Mouse (Mus musculus): ENCODE data around the gene Gm20388. TPM values are rescaled to one million over a fixed set of nuclear protein-coding genes. Genes with fewer than 3 reads are reported as not detected.

Gene Gm20388
- polyA plus RNA-seq, 1 experiment from 2014 or later, result 8.3 TPM

DNA sequence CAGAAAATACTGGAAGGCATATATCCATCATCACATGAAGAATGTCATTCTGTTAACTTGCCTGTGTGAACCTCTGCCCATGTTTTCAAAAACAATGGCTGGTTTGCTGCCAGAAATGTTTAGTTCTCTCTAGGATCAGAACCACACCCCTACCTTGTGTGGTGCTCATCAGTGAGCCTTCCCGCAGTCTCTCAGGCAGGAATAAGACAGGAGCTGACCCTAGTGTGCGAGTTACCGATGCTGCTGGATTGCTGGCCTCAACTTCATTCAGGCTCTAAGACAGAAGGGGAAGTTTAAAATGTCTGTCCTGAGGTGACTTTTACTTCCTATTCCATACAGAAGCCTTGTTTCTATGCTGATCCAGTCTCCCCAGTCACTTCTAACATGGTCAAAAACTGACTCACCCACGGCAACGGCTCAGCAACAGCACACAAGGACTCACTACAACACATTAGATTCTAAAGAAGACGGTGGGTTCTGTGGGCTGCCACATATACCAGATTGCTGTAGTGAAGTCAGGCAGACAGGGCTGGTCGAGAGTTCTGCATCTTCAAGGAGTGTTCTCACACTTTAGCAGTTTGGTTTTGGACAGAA, 3018.1 kb downstream of the Gm20388 start:
- H3K27me3 ChIP-seq (replicated peaks; ENCODE audit: control insufficient read depth, insufficient read depth, low read length), result no peaks in the 10 kb centered on the region
- ATAC-seq (replicated peaks; ENCODE audit: low FRiP score, low TSS enrichment, low read depth), result no peak

GRCm38 (mm10) chr8:122931834-122932560, 3021.4 kb downstream of the Gm20388 start:
- ATAC-seq (replicated peaks; ENCODE audit: low FRiP score, low TSS enrichment, low read depth), result no peak
- Histone ChIP-seq H3K36me3 (ENCODE audit: control insufficient read depth, insufficient read depth, low read length) (no peaks in the 10 kb centered on the region), H3K27me3 (replicated peaks; ENCODE audit: control insufficient read depth, insufficient read depth, low read length) (no peaks in the 10 kb centered on the region), H3K4me3 (ENCODE audit: low read depth, low read length) (no peak overlapping the region), H3K9me3 (ENCODE audit: control insufficient read depth, low read length) (no peaks in the 10 kb centered on the region), H3K4me1 (replicated peaks; ENCODE audit: control insufficient read depth, insufficient read depth, low read length) (peaks cover 12% of the 10 kb centered on the region), H3K9ac (ENCODE audit: low read length) (no peak overlapping the region), H3K27ac (ENCODE audit: low read depth) (no peak overlapping the region), H3K4me2 (ENCODE audit: low read length) (no peak overlapping the region)
- DNase-seq (ENCODE audit: low spot score), result no peak
- WGBS, result 72% methylated on average over 3 of the region's 3 CpGs

More for the DNA sequence above, 3018.1 kb downstream of the Gm20388 start:
- H3K9ac ChIP-seq (ENCODE audit: low read length), result no peak overlapping the region
- 80% methylated on average over 7 of the region's 7 CpGs for WGBS
- no peak overlapping the region for H3K4me3 ChIP-seq (ENCODE audit: low read depth, low read length)
- H3K4me1 ChIP-seq (replicated peaks; ENCODE audit: control insufficient read depth, insufficient read depth, low read length), result peaks cover 16% of the 10 kb centered on the region
- H3K9me3 ChIP-seq (ENCODE audit: control insufficient read depth, low read length), result no peaks in the 10 kb centered on the region
- H3K4me2 ChIP-seq (ENCODE audit: low read length), result no peak overlapping the region
- no peak overlapping the region for H3K27ac ChIP-seq (ENCODE audit: low read depth)
- no peaks in the 10 kb centered on the region for H3K36me3 ChIP-seq (ENCODE audit: control insufficient read depth, insufficient read depth, low read length)
- no peak for DNase-seq (ENCODE audit: low spot score)

DNA sequence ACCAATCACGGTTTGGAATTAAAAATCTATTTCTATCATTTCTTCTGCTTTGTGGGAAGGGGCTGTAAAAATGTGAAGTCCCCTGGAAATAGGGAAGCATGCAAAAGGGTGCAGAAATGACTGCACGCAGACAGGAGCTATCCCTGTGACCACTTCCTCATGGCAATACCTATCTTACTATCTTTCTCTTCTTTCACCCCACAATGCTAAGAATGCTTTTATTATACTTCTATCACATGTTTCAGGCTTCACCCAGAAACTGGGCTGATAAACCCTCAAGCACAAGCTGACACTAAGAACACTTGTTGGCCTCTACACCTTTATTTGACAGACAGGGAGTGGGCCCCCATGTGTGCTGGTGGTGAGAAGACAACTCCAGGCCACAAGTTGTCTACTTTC, 3021.9 kb downstream of the Gm20388 start:
- WGBS, result 76% methylated on average over 2 of the region's 2 CpGs
- no peaks in the 10 kb centered on the region for H3K27me3 ChIP-seq (replicated peaks; ENCODE audit: control insufficient read depth, insufficient read depth, low read length)
- H3K9me3 ChIP-seq (ENCODE audit: control insufficient read depth, low read length), result no peaks in the 10 kb centered on the region

DNA sequence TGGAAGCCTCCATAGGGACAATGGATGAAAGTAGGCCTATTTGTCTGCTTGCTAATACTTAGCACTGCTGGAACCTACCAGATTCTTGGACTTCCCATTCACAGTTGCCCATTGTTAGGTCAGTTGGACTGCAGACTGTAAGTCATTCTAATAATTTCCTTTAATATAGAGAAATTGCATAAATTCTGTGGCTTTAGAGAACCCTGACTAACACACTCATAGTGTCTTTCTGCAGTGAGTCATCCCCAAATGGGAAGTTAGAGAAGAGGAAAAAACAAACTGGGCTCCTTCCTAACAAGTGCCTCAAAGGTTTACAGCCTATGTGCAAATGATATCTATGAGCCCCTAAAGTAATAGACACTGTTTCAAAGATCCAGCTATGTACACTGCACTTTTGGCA, 3023.3 kb downstream of the Gm20388 start:
- no peak for DNase-seq (ENCODE audit: low spot score)
- H3K27ac ChIP-seq (ENCODE audit: low read depth), result no peak overlapping the region
- no peak overlapping the region for H3K4me3 ChIP-seq (ENCODE audit: low read depth, low read length)
- no peak for ATAC-seq (replicated peaks; ENCODE audit: low FRiP score, low TSS enrichment, low read depth)
- no peaks in the 10 kb centered on the region for H3K27me3 ChIP-seq (replicated peaks; ENCODE audit: control insufficient read depth, insufficient read depth, low read length)
- H3K36me3 ChIP-seq (ENCODE audit: control insufficient read depth, insufficient read depth, low read length), result no peaks in the 10 kb centered on the region
- no peaks in the 10 kb centered on the region for H3K9me3 ChIP-seq (ENCODE audit: control insufficient read depth, low read length)
- no peak overlapping the region for H3K9ac ChIP-seq (ENCODE audit: low read length)
- no peak overlapping the region for H3K4me2 ChIP-seq (ENCODE audit: low read length)
- H3K4me1 ChIP-seq (replicated peaks; ENCODE audit: control insufficient read depth, insufficient read depth, low read length), result peaks cover 23% of the 10 kb centered on the region

More for the DNA sequence above, 3021.9 kb downstream of the Gm20388 start:
- no peak for DNase-seq (ENCODE audit: low spot score)
- Histone ChIP-seq H3K4me2 (ENCODE audit: low read length) (no peak overlapping the region), H3K4me1 (replicated peaks; ENCODE audit: control insufficient read depth, insufficient read depth, low read length) (peaks cover 15% of the 10 kb centered on the region), H3K36me3 (ENCODE audit: control insufficient read depth, insufficient read depth, low read length) (no peaks in the 10 kb centered on the region), H3K27ac (ENCODE audit: low read depth) (no peak overlapping the region), H3K9ac (ENCODE audit: low read length) (no peak overlapping the region), H3K4me3 (ENCODE audit: low read depth, low read length) (no peak overlapping the region)
- ATAC-seq (replicated peaks; ENCODE audit: low FRiP score, low TSS enrichment, low read depth), result no peak

DNA sequence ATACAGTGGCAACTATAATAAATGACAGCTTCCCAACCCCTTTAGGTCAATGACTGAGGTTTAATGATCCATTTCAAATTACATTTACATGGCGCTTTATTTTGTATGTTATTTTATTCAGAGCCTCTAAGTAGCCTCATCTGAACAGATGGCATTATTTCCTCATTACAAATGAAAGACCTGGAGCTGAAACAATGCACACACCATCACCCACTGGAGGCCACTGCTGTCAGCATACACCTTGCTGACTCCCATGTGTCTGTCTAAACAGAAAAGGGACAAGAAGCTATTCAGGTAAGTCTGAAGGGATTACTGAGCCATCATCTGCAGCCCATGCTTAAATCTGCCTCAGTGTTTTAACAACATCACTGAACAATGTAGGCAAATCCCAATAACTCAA, 3024.5 kb downstream of the Gm20388 start:
- DNase-seq (ENCODE audit: low spot score) (no peak), ATAC-seq (replicated peaks; ENCODE audit: low FRiP score, low TSS enrichment, low read depth) (no peak)
- 86% methylated on average over 1 of the region's 1 CpGs for WGBS
- Histone ChIP-seq H3K9me3 (ENCODE audit: control insufficient read depth, low read length) (no peaks in the 10 kb centered on the region), H3K36me3 (ENCODE audit: control insufficient read depth, insufficient read depth, low read length) (no peaks in the 10 kb centered on the region), H3K27ac (ENCODE audit: low read depth) (no peak overlapping the region), H3K27me3 (replicated peaks; ENCODE audit: control insufficient read depth, insufficient read depth, low read length) (no peaks in the 10 kb centered on the region), H3K4me1 (replicated peaks; ENCODE audit: control insufficient read depth, insufficient read depth, low read length) (peaks cover 27% of the 10 kb centered on the region), H3K4me2 (ENCODE audit: low read length) (no peak overlapping the region), H3K4me3 (ENCODE audit: low read depth, low read length) (no peak overlapping the region), H3K9ac (ENCODE audit: low read length) (no peak overlapping the region)

DNA sequence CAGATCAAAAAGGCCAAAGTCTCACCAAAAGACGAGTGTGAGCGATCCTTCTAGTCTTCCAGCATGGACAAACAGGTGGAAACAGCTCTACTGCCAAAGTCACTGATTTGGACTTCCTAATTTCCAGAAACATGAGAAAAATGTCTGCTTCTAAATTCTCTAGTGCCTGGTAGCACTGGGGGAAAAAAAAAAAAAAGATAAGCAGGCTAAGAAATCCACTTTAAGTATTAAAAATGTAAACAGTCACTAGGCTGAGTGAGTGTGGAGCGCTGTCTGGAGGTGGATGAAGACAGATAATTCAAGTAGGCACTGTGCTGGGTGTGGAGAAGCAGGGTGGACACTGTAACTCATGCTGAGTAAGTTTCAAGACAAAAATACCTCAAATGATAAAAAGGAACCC, 3025.3 kb downstream of the Gm20388 start:
- DNase-seq (ENCODE audit: low spot score), result no peak
- no peak overlapping the region for H3K9ac ChIP-seq (ENCODE audit: low read length)
- 57% methylated on average over 3 of the region's 3 CpGs for WGBS
- no peaks in the 10 kb centered on the region for H3K36me3 ChIP-seq (ENCODE audit: control insufficient read depth, insufficient read depth, low read length)
- no peak for ATAC-seq (replicated peaks; ENCODE audit: low FRiP score, low TSS enrichment, low read depth)
- H3K27me3 ChIP-seq (replicated peaks; ENCODE audit: control insufficient read depth, insufficient read depth, low read length), result no peaks in the 10 kb centered on the region
- H3K9me3 ChIP-seq (ENCODE audit: control insufficient read depth, low read length), result no peaks in the 10 kb centered on the region
- H3K4me1 ChIP-seq (replicated peaks; ENCODE audit: control insufficient read depth, insufficient read depth, low read length), result peaks cover 27% of the 10 kb centered on the region
- no peak overlapping the region for H3K4me2 ChIP-seq (ENCODE audit: low read length)
- H3K4me3 ChIP-seq (ENCODE audit: low read depth, low read length), result no peak overlapping the region
- no peak overlapping the region for H3K27ac ChIP-seq (ENCODE audit: low read depth)

- H3K27ac ChIP-seq (ENCODE audit: low read depth), result no peak overlapping the region
- H3K36me3 ChIP-seq (ENCODE audit: control insufficient read depth, insufficient read depth, low read length), result 0 out of 2 replicates have a peak, but pooled peaks cover 4% of the 10 kb centered on the region
- H3K4me2 ChIP-seq (ENCODE audit: low read length), result no peak overlapping the region
- ATAC-seq (replicated peaks; ENCODE audit: low FRiP score, low TSS enrichment, low read depth) (no peak), DNase-seq (ENCODE audit: low spot score) (no peak)
- H3K4me3 ChIP-seq (ENCODE audit: low read depth, low read length), result no peak overlapping the region
- H3K9me3 ChIP-seq (ENCODE audit: control insufficient read depth, low read length), result no peaks in the 10 kb centered on the region
- no peaks in the 10 kb centered on the region for H3K27me3 ChIP-seq (replicated peaks; ENCODE audit: control insufficient read depth, insufficient read depth, low read length)
- WGBS, result 54% methylated on average over 2 of the region's 2 CpGs
- no peak overlapping the region for H3K9ac ChIP-seq (ENCODE audit: low read length)
- peaks cover 19% of the 10 kb centered on the region for H3K4me1 ChIP-seq (replicated peaks; ENCODE audit: control insufficient read depth, insufficient read depth, low read length)
Measured at GRCm38 (mm10) chr8:122937545-122938053, 3027.0 kb downstream of the Gm20388 start.

- WGBS, result 76% methylated on average over 3 of the region's 3 CpGs
- no peak for DNase-seq (ENCODE audit: low spot score)
- no peaks in the 10 kb centered on the region for H3K27me3 ChIP-seq (replicated peaks; ENCODE audit: control insufficient read depth, insufficient read depth, low read length)
- H3K36me3 ChIP-seq (ENCODE audit: control insufficient read depth, insufficient read depth, low read length), result 0 out of 2 replicates have a peak, but pooled peaks cover 4% of the 10 kb centered on the region
- no peak overlapping the region for H3K27ac ChIP-seq (ENCODE audit: low read depth)
- no peaks in the 10 kb centered on the region for H3K9me3 ChIP-seq (ENCODE audit: control insufficient read depth, low read length)
- no peak for ATAC-seq (replicated peaks; ENCODE audit: low FRiP score, low TSS enrichment, low read depth)
- H3K9ac ChIP-seq (ENCODE audit: low read length), result no peak overlapping the region
- H3K4me3 ChIP-seq (ENCODE audit: low read depth, low read length), result no peak overlapping the region
- H3K4me2 ChIP-seq (ENCODE audit: low read length), result no peak overlapping the region
- H3K4me1 ChIP-seq (replicated peaks; ENCODE audit: control insufficient read depth, insufficient read depth, low read length), result peaks cover 19% of the 10 kb centered on the region
Measured at GRCm38 (mm10) chr8:122938170-122938569, 3027.5 kb downstream of the Gm20388 start.
